Mouse (Mus musculus): ENCODE measurements around the gene Synm. TPM values are rescaled to one million over a fixed set of nuclear protein-coding genes. Genes with fewer than 3 reads are reported as not detected.

Gene Synm
- polyA plus RNA-seq, 1 experiment from 2014 or later = 0.07 TPM

- Histone ChIP-seq H3K4me1 (replicated peaks) (no peaks in the 10 kb centered on the region), H3K9me3 (replicated peaks) (no peaks in the 10 kb centered on the region), H3K27ac (no peak overlapping the region), H3K36me3 (no peaks in the 10 kb centered on the region), H3K4me3 (replicated peaks) (no peak overlapping the region), H3K27me3 (no peaks in the 10 kb centered on the region), H3K4me2 (no peak overlapping the region), H3K9ac (no peak overlapping the region)
- no peak for DNase-seq
- 43% methylated on average over 2 of the region's 2 CpGs for WGBS (ENCODE audit: insufficient replicate concordance)
- ATAC-seq (ENCODE audit: low read depth) = no peak
Measured at GRCm38 (mm10) chr7:67722163-67722562, 37.4 kb downstream of the Synm start.

GRCm38 (mm10) chr7:67718804-67719203 is 40.7 kb downstream of the Synm start:
- Histone ChIP-seq H3K36me3 (no peaks in the 10 kb centered on the region), H3K9me3 (replicated peaks) (no peaks in the 10 kb centered on the region), H3K27ac (no peak overlapping the region), H3K9ac (no peak overlapping the region), H3K27me3 (no peaks in the 10 kb centered on the region), H3K4me1 (replicated peaks) (no peaks in the 10 kb centered on the region), H3K4me3 (replicated peaks) (no peak overlapping the region), H3K4me2 (no peak overlapping the region)
- no peak for DNase-seq
- ATAC-seq (ENCODE audit: low read depth) = no peak
- 79% methylated on average over 8 of the region's 8 CpGs for WGBS (ENCODE audit: insufficient replicate concordance)

GRCm38 (mm10) chr7:67717520-67717919 is 42.0 kb downstream of the Synm start:
- Histone ChIP-seq H3K27ac (no peak overlapping the region), H3K9me3 (replicated peaks) (no peaks in the 10 kb centered on the region), H3K4me3 (replicated peaks) (no peak overlapping the region), H3K27me3 (no peaks in the 10 kb centered on the region), H3K4me1 (replicated peaks) (no peaks in the 10 kb centered on the region), H3K4me2 (no peak overlapping the region), H3K9ac (no peak overlapping the region), H3K36me3 (0 out of 2 replicates have a peak, but pooled peaks cover 4% of the 10 kb centered on the region)
- 73% methylated on average over 3 of the region's 3 CpGs for WGBS (ENCODE audit: insufficient replicate concordance)
- ATAC-seq (ENCODE audit: low read depth) (no peak), DNase-seq (no peak)

DNA sequence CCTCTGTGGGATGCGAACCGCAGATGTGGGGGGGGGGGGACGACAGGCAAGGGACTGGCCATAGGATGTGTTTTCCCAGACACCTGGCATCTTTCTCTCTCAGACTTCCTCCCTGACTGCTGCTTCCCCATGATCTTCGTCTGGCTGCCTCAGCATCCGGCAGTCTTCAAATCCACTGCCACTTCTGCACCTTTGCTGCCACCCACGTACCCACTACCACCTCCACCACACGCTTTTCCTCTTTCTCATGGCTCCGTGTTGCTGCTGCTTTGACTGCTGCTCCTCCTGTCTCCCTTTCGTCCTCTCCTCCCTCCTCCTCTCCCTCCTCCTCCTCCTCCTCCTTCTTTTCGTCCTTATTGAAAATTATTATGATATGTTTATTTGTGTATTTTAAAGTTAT is 42.6 kb downstream of the Synm start:
- Histone ChIP-seq H3K9ac (no peak overlapping the region), H3K4me3 (replicated peaks) (no peak overlapping the region), H3K27me3 (no peaks in the 10 kb centered on the region), H3K9me3 (replicated peaks) (no peaks in the 10 kb centered on the region), H3K4me1 (replicated peaks) (no peaks in the 10 kb centered on the region), H3K36me3 (0 out of 2 replicates have a peak, but pooled peaks cover 5% of the 10 kb centered on the region), H3K4me2 (no peak overlapping the region), H3K27ac (no peak overlapping the region)
- DNase-seq = no peak
- ATAC-seq (ENCODE audit: low read depth) = no peak
- WGBS (ENCODE audit: insufficient replicate concordance) = 52% methylated on average over 10 of the region's 10 CpGs

DNA sequence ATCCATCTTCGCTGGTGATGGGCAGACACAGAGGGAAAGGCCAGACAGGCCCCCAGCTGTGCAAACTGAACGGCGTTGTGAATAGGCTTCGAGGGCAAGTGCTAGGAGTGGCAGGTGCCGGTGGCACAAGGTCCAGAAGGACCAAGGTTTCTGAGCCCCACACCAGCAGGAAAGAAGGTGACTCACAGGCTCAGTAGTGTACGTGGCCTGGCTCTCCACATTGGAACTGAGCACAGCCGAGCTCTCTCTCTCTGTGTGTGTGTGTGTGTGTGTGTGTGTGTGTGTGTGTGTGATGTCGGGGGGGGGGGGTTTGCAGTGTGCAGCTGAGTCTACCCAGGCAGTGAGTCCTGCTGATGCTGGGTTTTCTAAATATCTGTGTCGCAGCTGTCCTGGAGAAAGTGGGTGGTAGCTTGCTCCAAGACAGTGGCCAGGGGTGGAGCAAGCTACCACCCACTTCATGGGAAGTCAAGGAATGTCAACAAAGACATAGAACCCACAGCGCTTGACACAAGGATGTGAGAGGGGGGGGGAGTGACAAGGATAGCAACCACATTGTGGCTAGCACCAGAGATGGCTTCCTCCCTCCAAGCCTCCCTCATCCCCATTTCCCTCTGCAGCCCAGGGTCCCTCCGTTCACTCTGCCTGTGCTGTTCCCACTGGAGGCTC is 43.2 kb downstream of the Synm start:
- no peaks in the 10 kb centered on the region for H3K27me3 ChIP-seq
- no peak overlapping the region for H3K4me2 ChIP-seq
- no peak for DNase-seq
- no peaks in the 10 kb centered on the region for H3K9me3 ChIP-seq (replicated peaks)
- 65% methylated on average over 11 of the region's 11 CpGs for WGBS (ENCODE audit: insufficient replicate concordance)
- H3K4me3 ChIP-seq (replicated peaks) = no peak overlapping the region
- no peaks in the 10 kb centered on the region for H3K4me1 ChIP-seq (replicated peaks)
- ATAC-seq (ENCODE audit: low read depth) = no peak
- no peak overlapping the region for H3K9ac ChIP-seq
- no peak overlapping the region for H3K27ac ChIP-seq
- peaks cover 8% of the 10 kb centered on the region; the same call in 1 of the 2 replicates for H3K36me3 ChIP-seq

DNA sequence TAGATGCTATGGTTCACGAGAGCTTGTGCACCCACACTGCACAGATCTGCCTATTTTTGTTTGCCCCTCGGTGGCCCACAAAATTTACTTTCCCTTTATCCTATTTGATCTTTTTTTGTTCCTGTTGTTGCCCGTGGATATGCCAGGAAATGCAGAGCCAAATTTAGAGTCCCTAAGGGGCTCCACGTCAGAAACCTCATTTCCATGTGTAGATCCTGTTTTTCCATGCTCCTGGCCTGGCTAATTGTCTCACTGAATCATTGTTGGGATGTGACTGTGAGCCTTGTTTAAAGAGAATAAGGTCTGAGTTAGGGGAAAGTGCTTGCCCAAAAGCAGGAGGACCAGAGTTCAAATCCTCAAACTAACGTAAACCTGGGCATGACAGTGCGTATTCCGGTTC is 44.4 kb downstream of the Synm start:
- WGBS (ENCODE audit: insufficient replicate concordance) = 62% methylated on average over 7 of the region's 7 CpGs
- Histone ChIP-seq H3K4me3 (replicated peaks) (no peak overlapping the region), H3K36me3 (peaks cover 8% of the 10 kb centered on the region; the same call in 1 of the 2 replicates), H3K4me2 (no peak overlapping the region), H3K27me3 (no peaks in the 10 kb centered on the region), H3K9ac (no peak overlapping the region), H3K27ac (no peak overlapping the region), H3K9me3 (replicated peaks) (no peaks in the 10 kb centered on the region), H3K4me1 (replicated peaks) (peaks cover 11% of the 10 kb centered on the region)
- no peak for DNase-seq
- no peak for ATAC-seq (ENCODE audit: low read depth)

DNA sequence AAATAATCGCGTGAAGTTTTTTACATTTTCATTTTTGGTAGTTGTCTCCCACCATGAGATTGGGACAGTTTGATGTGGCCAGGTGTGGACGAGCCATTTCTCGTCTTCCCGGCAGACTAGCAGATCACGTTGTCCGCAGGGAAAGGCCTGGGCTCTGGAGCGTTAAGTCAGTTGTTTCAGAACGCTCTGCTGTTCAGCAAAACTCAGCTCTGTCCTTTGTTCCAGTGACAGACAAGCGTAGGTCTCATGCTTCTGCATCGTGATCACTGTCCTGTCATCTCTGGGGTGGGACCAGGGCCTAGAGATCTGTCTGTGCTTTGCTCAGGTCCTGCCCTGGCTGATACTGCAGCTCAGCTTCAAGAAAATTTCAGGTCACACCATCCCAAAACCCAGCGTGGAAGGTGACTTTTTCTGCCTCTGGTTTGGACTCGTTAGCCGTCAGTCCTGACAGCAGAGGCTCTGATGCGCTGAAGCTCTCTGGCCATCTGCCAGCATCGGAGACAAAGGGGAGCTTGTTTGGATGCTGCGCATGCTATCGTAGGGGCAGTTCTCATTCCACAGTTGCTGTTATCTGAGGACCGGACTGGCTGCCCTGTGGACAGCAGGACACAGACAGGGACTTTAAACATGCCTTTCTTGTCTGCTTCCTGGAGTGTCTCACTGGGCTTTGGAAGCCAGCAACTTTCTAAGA is 45.6 kb downstream of the Synm start:
- no peaks in the 10 kb centered on the region for H3K9me3 ChIP-seq (replicated peaks)
- H3K4me1 ChIP-seq (replicated peaks) = peaks cover 18% of the 10 kb centered on the region
- H3K36me3 ChIP-seq = peaks cover 8% of the 10 kb centered on the region; the same call in 1 of the 2 replicates
- H3K27ac ChIP-seq = no peak overlapping the region
- WGBS (ENCODE audit: insufficient replicate concordance) = 78% methylated on average over 19 of the region's 19 CpGs
- H3K4me3 ChIP-seq (replicated peaks) = no peak overlapping the region
- no peak overlapping the region for H3K4me2 ChIP-seq
- no peak overlapping the region for H3K9ac ChIP-seq
- DNase-seq = no peak
- no peak for ATAC-seq (ENCODE audit: low read depth)
- no peaks in the 10 kb centered on the region for H3K27me3 ChIP-seq

DNA sequence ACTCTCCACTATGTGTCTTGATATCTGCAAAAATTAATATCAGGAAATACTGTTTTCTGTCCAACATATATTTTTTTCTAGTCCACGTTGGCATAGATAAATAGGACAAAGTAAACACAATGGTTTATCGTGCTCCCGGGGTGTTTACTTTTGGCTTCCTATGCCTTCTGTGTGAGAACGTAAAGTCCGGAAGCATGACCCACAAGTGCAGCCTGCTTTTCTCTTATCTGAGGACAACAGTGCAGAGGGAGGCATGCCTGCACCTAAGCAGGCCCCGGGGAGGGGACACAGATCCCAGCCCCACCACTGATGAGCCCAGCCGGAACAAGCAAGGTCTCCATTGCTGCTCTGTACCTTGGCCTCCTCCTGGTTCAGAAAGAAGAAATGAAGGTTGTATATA is 49.3 kb downstream of the Synm start:
- H3K4me3 ChIP-seq (replicated peaks) = no peak overlapping the region
- H3K36me3 ChIP-seq = peaks cover 8% of the 10 kb centered on the region; the same call in 1 of the 2 replicates
- H3K4me2 ChIP-seq = peak overlapping the region; percentile 26
- no peaks in the 10 kb centered on the region for H3K9me3 ChIP-seq (replicated peaks)
- H3K27ac ChIP-seq = 0 out of 2 replicates have a peak overlapping the region, but pooled peaks have one; percentile 29
- ATAC-seq (ENCODE audit: low read depth) = peak; percentile 91
- H3K4me1 ChIP-seq (replicated peaks) = peaks cover 18% of the 10 kb centered on the region
- WGBS (ENCODE audit: insufficient replicate concordance) = 27% methylated on average over 7 of the region's 7 CpGs
- DNase-seq = peak; percentile 44
- H3K27me3 ChIP-seq = no peaks in the 10 kb centered on the region
- no peak overlapping the region for H3K9ac ChIP-seq

GRCm38 (mm10) chr7:67708160-67708559 is 51.4 kb downstream of the Synm start:
- Histone ChIP-seq H3K4me1 (replicated peaks) (peaks cover 18% of the 10 kb centered on the region), H3K4me2 (no peak overlapping the region), H3K27ac (no peak overlapping the region), H3K36me3 (peaks cover 8% of the 10 kb centered on the region; the same call in 1 of the 2 replicates), H3K9me3 (replicated peaks) (no peaks in the 10 kb centered on the region), H3K27me3 (no peaks in the 10 kb centered on the region), H3K9ac (no peak overlapping the region), H3K4me3 (replicated peaks) (no peak overlapping the region)
- no peak for ATAC-seq (ENCODE audit: low read depth)
- 79% methylated on average over 6 of the region's 6 CpGs for WGBS (ENCODE audit: insufficient replicate concordance)
- no peak for DNase-seq

DNA sequence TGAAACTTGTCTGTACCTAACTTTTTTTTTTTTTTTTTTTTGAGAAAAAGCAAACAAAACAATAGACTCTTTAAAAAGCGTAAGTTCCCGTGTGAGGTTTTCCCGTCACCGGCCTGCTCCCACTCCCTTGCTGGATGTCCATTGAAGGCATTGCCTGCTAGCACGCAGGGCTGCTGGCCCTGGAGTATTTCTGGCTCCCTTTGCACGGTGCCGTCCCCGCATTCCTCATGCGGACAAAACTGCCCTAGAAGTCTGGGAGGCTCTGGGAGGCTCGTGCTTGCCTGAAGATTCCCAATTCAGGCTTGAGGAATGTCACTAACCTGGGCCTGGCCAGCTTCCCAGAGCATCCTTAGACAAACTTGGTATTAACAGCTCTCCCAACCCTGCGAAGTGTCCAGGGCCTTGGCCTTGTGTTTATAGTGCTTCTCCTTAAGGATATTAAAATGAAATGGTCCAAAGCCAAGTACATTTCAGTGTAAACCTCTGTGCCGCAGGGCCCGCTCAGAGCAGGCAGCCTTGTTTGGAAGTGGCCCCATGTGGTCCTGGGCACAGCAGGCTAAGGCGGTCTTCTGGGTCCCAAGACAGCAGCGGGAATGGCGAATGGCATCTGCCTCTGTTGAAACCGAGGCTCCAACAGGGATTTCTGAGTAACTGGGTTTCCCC is 58.2 kb downstream of the Synm start:
- Histone ChIP-seq H3K9me3 (replicated peaks) (no peaks in the 10 kb centered on the region), H3K27ac (no peak overlapping the region), H3K4me3 (replicated peaks) (no peak overlapping the region), H3K4me2 (no peak overlapping the region), H3K9ac (no peak overlapping the region), H3K4me1 (replicated peaks) (no peaks in the 10 kb centered on the region), H3K36me3 (no peaks in the 10 kb centered on the region), H3K27me3 (no peaks in the 10 kb centered on the region)
- DNase-seq (no peak), ATAC-seq (ENCODE audit: low read depth) (no peak)
- WGBS (ENCODE audit: insufficient replicate concordance) = 67% methylated on average over 17 of the region's 17 CpGs

GRCm38 (mm10) chr7:67700846-67701245 is 58.7 kb downstream of the Synm start:
- no peaks in the 10 kb centered on the region for H3K9me3 ChIP-seq (replicated peaks)
- H3K4me2 ChIP-seq = no peak overlapping the region
- ATAC-seq (ENCODE audit: low read depth) (no peak; the same call in 1 of the 2 replicates), DNase-seq (peak; percentile 28)
- H3K27me3 ChIP-seq = no peaks in the 10 kb centered on the region
- H3K9ac ChIP-seq = no peak overlapping the region
- no peak overlapping the region for H3K27ac ChIP-seq
- no peak overlapping the region for H3K4me3 ChIP-seq (replicated peaks)
- H3K4me1 ChIP-seq (replicated peaks) = no peaks in the 10 kb centered on the region
- no peaks in the 10 kb centered on the region for H3K36me3 ChIP-seq

Measured in liver, embryonic 13.5 days (tissue).